Mouse (Mus musculus) cortical plate, adult 2 months (tissue): ENCODE results near the gene L1cam.

Experiments used
- CTCF ChIP-seq: fragments of 200-500 bp; IDR thresholded peaks from 2 replicates; pipeline ENCODE4 v1.5.1; 2011; ENCODE audit warnings: mild to moderate bottlenecking, control low read depth, low read length; ENCODE audit not compliant: insufficient read depth; ENCODE audit errors: extremely low read depth
- POLR2A ChIP-seq: fragments of 200-500 bp; IDR thresholded peaks from 2 replicates; pipeline ENCODE4 v1.6.1; 2011; ENCODE audit warnings: mild to moderate bottlenecking, low read length, control low read depth; ENCODE audit not compliant: insufficient read depth; ENCODE audit errors: extremely low read depth

- no peak for TF ChIP-seq POLR2A
- no peak for TF ChIP-seq CTCF
These were observed 4.3 kb downstream of the L1cam start, which contains the start of gene Avpr2 for GRCm38 (mm10) chrX:73891551-73892152.
